Mouse (Mus musculus) stomach, postnatal 0 days (tissue): ENCODE measurements around the gene Shisa7. TPM values are rescaled to one million over a fixed set of nuclear protein-coding genes. Genes with fewer than 3 reads are reported as not detected.
"Not testable (repeated sequence)": the region's sequence is repeated elsewhere in the genome, so short reads cannot be mapped to it uniquely, and the experiment has no call there.

Experiments used
- ATAC-seq: fragments of 200-750 bp; cut with Nextera tagmentation; 2 replicates; pipeline ENCODE4 v1.8.0; 2017; ENCODE audit not compliant: low FRiP score, low TSS enrichment
- DNase-seq: peaks from one replicate; pipeline ENCODE4 v3.0.0-alpha.2; 2016; ENCODE audit warnings: low spot score
- H3K27ac ChIP-seq: fragments of 300-500 bp; sonication (generic); replicated peaks from 2 replicates; pipeline ENCODE4 v1.5.1; 2014; ENCODE audit warnings: mild to moderate bottlenecking, control low read depth
- H3K27me3 ChIP-seq: fragments of 300-500 bp; sonication (generic); 2 replicates; pipeline ENCODE4 v1.6.1; 2014; ENCODE audit warnings: low read length; ENCODE audit not compliant: control insufficient read depth, insufficient read depth
- H3K36me3 ChIP-seq: fragments of 300-500 bp; sonication (generic); 2 replicates; pipeline ENCODE4 v1.6.1; 2014; ENCODE audit warnings: low read length, mixed read lengths; ENCODE audit not compliant: control insufficient read depth, insufficient read depth
- H3K4me1 ChIP-seq: fragments of 300-500 bp; sonication (generic); replicated peaks from 2 replicates; pipeline ENCODE4 v1.6.1; 2014; ENCODE audit warnings: antibody characterized with exemption; ENCODE audit not compliant: control insufficient read depth, insufficient read depth
- H3K4me2 ChIP-seq: fragments of 300-500 bp; sonication (generic); replicated peaks from 2 replicates; pipeline ENCODE4 v1.6.1; 2014; ENCODE audit warnings: low read depth, mild to moderate bottlenecking, control low read depth, moderate library complexity
- H3K4me3 ChIP-seq: fragments of 300-500 bp; sonication (generic); 2 replicates; pipeline ENCODE4 v1.5.1; 2014; ENCODE audit warnings: low read depth, low read length, control low read depth
- H3K9ac ChIP-seq: fragments of 300-500 bp; sonication (generic); 2 replicates; pipeline ENCODE4 v1.6.1; 2014; ENCODE audit warnings: mild to moderate bottlenecking, low read length, control low read depth, mixed read lengths
- H3K9me3 ChIP-seq: fragments of 300-500 bp; sonication (generic); 2 replicates; pipeline ENCODE4 v1.6.1; 2016; ENCODE audit warnings: low read length; ENCODE audit not compliant: control insufficient read depth
- CTCF ChIP-seq: IDR thresholded peaks from 2 replicates; pipeline ENCODE4 v1.5.1; 2016; ENCODE audit warnings: antibody characterized with exemption, low read depth, mild to moderate bottlenecking, moderate library complexity
- EP300 ChIP-seq: optimal IDR thresholded peaks from 2 replicates; pipeline ENCODE3; 2016; ENCODE audit warnings: antibody characterized with exemption
- WGBS: fragments of 180-500 bp; shearing (Covaris S2); extraction: QIAGEN DNeasy Blood & Tissue Kit; methylation state at CpG from one replicate; pipeline ENCODE4 v1.1.7; 2014; 5-methylcytosine and 5-hydroxymethylcytosine counted together
- polyA plus RNA-seq: library from polyadenylated mRNA; unstranded; fragments of >200 nt; fragmentation: Nextera tagmentation; extraction: Ambion mirVana; gene quantifications from 2 replicates; pipeline ENCODE4 v1.2.1, GENCODE M21; 2015

The Shisa7 gene
- polyA plus RNA-seq, 1 experiment from 2014 or later: 0.15 TPM

DNA sequence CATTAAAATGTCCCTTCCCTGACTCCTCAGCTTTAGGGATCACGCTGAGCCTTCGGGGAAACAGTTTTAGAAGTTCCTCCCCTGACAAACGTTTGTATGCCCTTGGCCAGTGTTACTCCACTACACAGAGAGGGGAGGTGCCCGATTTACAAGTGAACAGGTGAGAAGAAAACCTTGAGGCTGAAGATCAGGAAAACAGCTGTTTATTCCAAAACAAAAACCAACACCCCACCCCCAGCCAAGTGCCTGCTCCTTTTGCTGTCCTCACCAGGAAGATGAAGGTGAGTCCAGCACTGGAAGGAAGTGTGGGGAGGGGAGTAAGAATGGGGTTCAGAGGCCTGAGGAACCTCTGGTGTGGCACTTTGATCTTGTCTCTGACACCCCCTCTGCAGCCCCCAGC lies 19.1 kb downstream of the Shisa7 start:
- Histone ChIP-seq H3K9ac (no peak overlapping the region), H3K4me3 (no peak overlapping the region), H3K27me3 (no peaks in the 10 kb centered on the region), H3K27ac (no peak overlapping the region), H3K9me3 (no peaks in the 10 kb centered on the region), H3K4me2 (no peak overlapping the region), H3K36me3 (no peaks in the 10 kb centered on the region), H3K4me1 (no peaks in the 10 kb centered on the region)
- 44% methylated on average over 4 of the region's 4 CpGs for WGBS
- no peak for ATAC-seq
- TF ChIP-seq EP300 (no peak), CTCF (no peak)
- DNase-seq: no peak

DNA sequence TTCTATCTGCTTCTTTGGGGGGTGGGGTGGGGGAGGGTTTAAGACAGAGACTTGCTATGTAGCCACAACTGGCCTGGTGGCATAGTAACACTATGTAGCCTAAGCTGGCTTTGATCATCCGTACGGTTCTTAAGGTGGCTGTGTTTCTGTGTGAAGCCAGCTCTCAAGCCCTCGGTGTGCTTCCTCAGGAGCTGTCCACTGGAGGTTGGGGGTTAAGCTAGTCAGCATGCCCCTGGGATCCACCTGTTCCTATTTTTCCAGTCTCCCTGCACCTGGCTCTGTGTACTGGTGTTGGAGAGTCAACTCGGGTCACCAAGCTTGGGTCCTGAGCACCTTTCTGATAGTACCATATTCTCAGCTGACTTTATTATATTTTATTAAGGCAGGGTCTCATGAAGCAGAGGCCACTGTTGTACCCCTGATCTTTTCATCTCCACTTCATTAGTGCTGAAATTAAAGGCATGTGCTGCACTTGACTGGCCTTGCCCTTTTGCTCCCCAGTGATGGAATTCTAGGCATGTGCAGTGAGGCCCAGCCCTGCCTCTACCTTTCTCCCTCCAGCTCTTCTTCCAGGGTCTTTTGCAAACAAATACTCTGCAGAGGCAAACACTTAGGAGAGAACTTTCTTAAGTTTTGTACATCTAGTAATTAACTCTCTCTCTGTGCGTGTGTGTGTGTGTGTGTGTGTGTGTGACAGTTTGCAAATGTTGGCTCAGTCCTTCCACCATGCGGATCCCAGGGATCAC lies 22.2 kb downstream of the Shisa7 start:
- no peak for DNase-seq
- H3K4me3 ChIP-seq: no peak overlapping the region
- no peak overlapping the region for H3K4me2 ChIP-seq
- H3K9me3 ChIP-seq: no peaks in the 10 kb centered on the region
- H3K27ac ChIP-seq: no peak overlapping the region
- TF ChIP-seq EP300 (no peak), CTCF (no peak)
- H3K27me3 ChIP-seq: no peaks in the 10 kb centered on the region
- 53% methylated on average over 6 of the region's 6 CpGs for WGBS
- H3K4me1 ChIP-seq: no peaks in the 10 kb centered on the region
- no peak overlapping the region for H3K9ac ChIP-seq
- no peaks in the 10 kb centered on the region for H3K36me3 ChIP-seq
- ATAC-seq: no peak

DNA sequence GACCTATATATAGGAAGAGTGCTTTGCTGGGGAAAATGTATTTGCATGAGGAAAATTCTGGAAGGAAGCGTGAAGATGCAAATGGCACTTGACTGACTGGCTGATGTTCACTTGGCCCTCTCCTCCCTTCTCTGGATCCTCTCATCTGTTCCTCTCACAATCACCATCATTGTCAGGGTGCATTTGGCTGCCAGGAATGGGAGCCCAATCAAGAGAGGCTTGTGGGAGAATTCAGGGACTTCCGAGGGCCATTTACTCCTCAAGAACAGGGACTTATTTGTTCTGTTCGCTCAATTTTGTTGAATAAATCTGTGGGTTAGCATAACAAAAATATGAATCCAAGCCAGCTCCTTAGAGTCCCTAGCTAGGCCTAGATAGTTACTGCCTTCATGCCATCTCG lies 22.8 kb downstream of the Shisa7 start:
- DNase-seq: no peak
- Histone ChIP-seq H3K27me3 (no peaks in the 10 kb centered on the region), H3K36me3 (no peaks in the 10 kb centered on the region), H3K27ac (no peak overlapping the region), H3K9me3 (no peaks in the 10 kb centered on the region), H3K4me2 (no peak overlapping the region), H3K4me3 (no peak overlapping the region), H3K9ac (no peak overlapping the region), H3K4me1 (no peaks in the 10 kb centered on the region)
- 78% methylated on average over 4 of the region's 4 CpGs for WGBS
- TF ChIP-seq CTCF (no peak), EP300 (no peak)
- no peak for ATAC-seq

- H3K4me3 ChIP-seq, H3K27ac ChIP-seq: not testable (repeated sequence)
Measured at GRCm38 (mm10) chr7:4820925-4821324, 23.6 kb downstream of the Shisa7 start.

DNA sequence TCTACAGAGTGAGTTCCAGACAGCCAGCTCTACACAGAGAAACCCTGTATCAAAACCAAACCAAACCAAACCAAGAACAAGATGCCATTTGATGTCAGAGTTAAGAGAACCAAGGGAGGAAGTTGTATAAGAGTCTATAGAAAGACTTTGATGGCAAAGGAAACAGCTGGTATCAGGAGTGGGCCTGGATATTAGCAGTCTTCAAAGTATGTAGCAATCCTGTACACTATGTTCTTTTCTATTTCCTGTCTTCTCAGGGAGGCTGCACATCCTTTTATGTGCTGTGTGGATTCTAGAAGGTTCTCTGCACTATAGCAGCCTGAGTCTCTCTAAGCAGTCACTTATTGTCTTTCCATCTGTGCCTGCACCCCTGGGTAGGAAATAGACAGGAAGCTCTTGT lies 27.9 kb downstream of the Shisa7 start:
- ATAC-seq (no peak), DNase-seq (no peak)
- Histone ChIP-seq H3K4me2 (no peak overlapping the region), H3K4me1 (no peaks in the 10 kb centered on the region), H3K36me3 (no peaks in the 10 kb centered on the region), H3K9ac (no peak overlapping the region), H3K27me3 (no peaks in the 10 kb centered on the region), H3K9me3 (no peaks in the 10 kb centered on the region), H3K4me3 (no peak overlapping the region), H3K27ac (no peak overlapping the region)
- TF ChIP-seq CTCF (no peak), EP300 (no peak)

More at GRCm38 (mm10) chr7:4820925-4821324, 23.6 kb downstream of the Shisa7 start:
- H3K36me3 ChIP-seq, H3K27me3 ChIP-seq, ATAC-seq, H3K4me2 ChIP-seq, H3K4me1 ChIP-seq, DNase-seq, H3K9me3 ChIP-seq, H3K9ac ChIP-seq: not testable (repeated sequence)
- WGBS: 84% methylated on average over 7 of the region's 7 CpGs

DNA sequence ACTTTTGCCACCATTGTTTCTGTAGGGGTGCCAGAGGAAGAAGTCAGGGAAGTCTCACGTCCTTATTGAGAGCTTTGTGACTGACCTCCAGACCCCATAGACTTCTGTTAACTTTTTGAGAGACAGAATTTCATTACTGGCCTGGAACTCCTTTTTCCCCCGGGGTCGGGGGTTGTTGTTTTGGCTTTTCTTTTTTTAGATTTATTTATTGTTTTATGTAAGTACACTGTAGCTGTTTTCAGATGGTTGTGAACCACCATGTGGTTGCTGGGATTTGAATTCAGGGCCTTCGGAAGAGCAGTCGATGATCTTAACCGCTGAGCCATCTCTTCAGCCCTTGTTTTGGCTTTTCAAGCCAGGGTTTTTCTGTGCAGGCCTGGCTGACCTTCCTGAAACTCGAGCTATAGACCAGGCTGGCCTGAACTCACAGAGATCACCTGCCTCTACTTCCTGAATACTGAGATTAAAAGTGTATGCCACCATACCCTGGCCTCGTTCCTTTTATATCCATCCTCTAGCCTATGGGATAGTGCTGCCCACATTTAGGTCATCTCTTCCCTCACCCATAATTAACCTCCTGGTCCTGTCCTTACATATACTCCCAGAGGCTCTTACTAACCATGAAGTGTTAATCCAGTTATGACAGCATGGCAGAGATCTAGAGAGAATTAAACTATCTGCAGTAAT lies 31.2 kb downstream of the Shisa7 start:
- Histone ChIP-seq H3K36me3 (peaks cover 5% of the 10 kb centered on the region; the same call in 1 of the 2 replicates), H3K27me3 (no peaks in the 10 kb centered on the region), H3K9ac (peak overlapping the region; percentile 55; the same call in 1 of the 2 replicates), H3K9me3 (no peaks in the 10 kb centered on the region), H3K4me1 (no peaks in the 10 kb centered on the region), H3K27ac (peak overlapping the region; percentile 93), H3K4me2 (peak overlapping the region; percentile 61), H3K4me3 (peak overlapping the region; percentile 48)
- ATAC-seq: no peak
- 15% methylated on average over 8 of the region's 8 CpGs for WGBS
- DNase-seq: no peak
- TF ChIP-seq EP300 (no peak), CTCF (no peak)
